Comparison of ENCODE assay signal across 20 mouse cellular contexts in the genomic region with DNA sequence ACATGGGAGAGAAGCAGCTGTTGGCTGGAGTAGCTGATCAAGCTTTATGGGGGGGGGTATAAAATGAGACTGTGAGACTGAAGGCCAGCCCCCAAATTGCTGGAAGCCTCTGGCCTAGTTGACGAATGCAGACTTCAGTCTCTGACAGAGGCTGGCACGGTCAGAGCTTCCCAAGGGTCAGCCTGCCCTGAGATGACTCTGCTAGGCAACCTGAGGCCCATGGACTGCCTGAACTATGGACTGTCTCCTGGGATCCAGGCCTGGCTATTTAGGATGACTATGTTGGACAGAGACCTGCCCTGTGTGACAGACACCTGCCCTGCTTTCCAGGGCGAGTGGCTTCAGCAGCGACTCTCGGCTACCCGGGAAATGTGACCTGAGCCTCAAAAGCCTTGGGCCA.
DNase-seq lines count a peak whose midpoint lies in the region; ATAC-seq lines count a peak whose summit lies in the region.
"Had no signal": no experiment of that assay in that cellular context is flagged by ENCODE, and none has a peak within 500 bp of the region (broad histone marks: within the 10 kb centered on the region; RNA-seq: fewer than 3 reads in every experiment).

No protein-coding gene starts in this region.

- H3K27ac ChIP-seq in hindbrain, embryonic 10.5 days: peak overlapping the region; percentile 59; the same call in 1 of the 2 replicates
- H3K27ac ChIP-seq in hindbrain, embryonic 11.5 days (ENCODE audit: low read depth, low read length): no peak overlapping the region
- 0 out of 2 replicates have a peak overlapping the region, but pooled peaks have one; percentile 9 for H3K27ac ChIP-seq in midbrain, embryonic 10.5 days (replicated peaks)
- H3K27ac ChIP-seq in midbrain, embryonic 11.5 days (ENCODE audit: low read depth, low read length): no peak overlapping the region
- peak overlapping the region; percentile 44; the same call in 1 of the 2 replicates for H3K27ac ChIP-seq in midbrain, embryonic 13.5 days
- H3K27ac ChIP-seq: forebrain, embryonic 13.5 days; limb, embryonic 10.5 days; midbrain, embryonic 12.5 days; neural tube, embryonic 12.5 days had no signal

- 0 out of 2 replicates have a peak, but pooled peaks cover 6% of the 10 kb centered on the region for H3K4me1 ChIP-seq in hindbrain, embryonic 10.5 days (replicated peaks)
- H3K4me1 ChIP-seq in hindbrain, embryonic 11.5 days (replicated peaks; ENCODE audit: control insufficient read depth, insufficient read depth, low read length): no peaks in the 10 kb centered on the region
- H3K4me1 ChIP-seq in midbrain, embryonic 10.5 days: peaks cover 16% of the 10 kb centered on the region
- no peaks in the 10 kb centered on the region for H3K4me1 ChIP-seq in midbrain, embryonic 11.5 days (ENCODE audit: control insufficient read depth, insufficient read depth, low read length)
- H3K4me1 ChIP-seq in midbrain, embryonic 13.5 days (replicated peaks): peaks cover 14% of the 10 kb centered on the region
- H3K4me1 ChIP-seq: midbrain, embryonic 12.5 days; neural tube, embryonic 12.5 days had no signal

- H3K36me3 ChIP-seq in hindbrain, embryonic 10.5 days: no peaks in the 10 kb centered on the region
- H3K36me3 ChIP-seq in hindbrain, embryonic 11.5 days (ENCODE audit: control insufficient read depth, insufficient read depth, low read length): no peaks in the 10 kb centered on the region
- H3K36me3 ChIP-seq in midbrain, embryonic 10.5 days: no peaks in the 10 kb centered on the region
- H3K36me3 ChIP-seq in midbrain, embryonic 11.5 days (ENCODE audit: control insufficient read depth, insufficient read depth, low read length): no peaks in the 10 kb centered on the region
- H3K36me3 ChIP-seq in midbrain, embryonic 13.5 days: 0 out of 2 replicates have a peak, but pooled peaks cover 5% of the 10 kb centered on the region
- H3K36me3 ChIP-seq: G1E; limb, embryonic 10.5 days; midbrain, embryonic 12.5 days; neural tube, embryonic 12.5 days had no signal

- H3K4me2 ChIP-seq in hindbrain, embryonic 11.5 days (replicated peaks; ENCODE audit: low read depth, low read length): no peak overlapping the region
- no peak overlapping the region for H3K4me2 ChIP-seq in midbrain, embryonic 11.5 days
- no peak overlapping the region for H3K4me2 ChIP-seq in midbrain, embryonic 13.5 days (replicated peaks)
- H3K4me2 ChIP-seq: forebrain, embryonic 13.5 days; heart, embryonic 11.5 days; liver, embryonic 11.5 days; midbrain, embryonic 12.5 days; neural tube, embryonic 12.5 days had no signal

- H3K4me3 ChIP-seq in hindbrain, embryonic 10.5 days: no peak overlapping the region
- no peak overlapping the region for H3K4me3 ChIP-seq in hindbrain, embryonic 11.5 days (ENCODE audit: low read depth, low read length)
- H3K4me3 ChIP-seq in midbrain, embryonic 10.5 days: no peak overlapping the region
- no peak overlapping the region for H3K4me3 ChIP-seq in midbrain, embryonic 11.5 days (ENCODE audit: low read depth, low read length)
- H3K4me3 ChIP-seq in midbrain, embryonic 13.5 days (replicated peaks): no peak overlapping the region
- H3K4me3 ChIP-seq: forebrain, embryonic 13.5 days; limb, embryonic 10.5 days; midbrain, embryonic 12.5 days; neural tube, embryonic 12.5 days had no signal

- H3K9ac ChIP-seq in hindbrain, embryonic 11.5 days (ENCODE audit: low read depth, low read length): no peak overlapping the region
- H3K9ac ChIP-seq in midbrain, embryonic 11.5 days (ENCODE audit: low read length): no peak overlapping the region
- no peak overlapping the region for H3K9ac ChIP-seq in midbrain, embryonic 13.5 days (replicated peaks)
- H3K9ac ChIP-seq: forebrain, embryonic 13.5 days; midbrain, embryonic 12.5 days; neural tube, embryonic 12.5 days had no signal

- H3K9me3 ChIP-seq in hindbrain, embryonic 10.5 days: no peaks in the 10 kb centered on the region
- no peaks in the 10 kb centered on the region for H3K9me3 ChIP-seq in hindbrain, embryonic 11.5 days (ENCODE audit: control insufficient read depth, low read length)
- no peaks in the 10 kb centered on the region for H3K9me3 ChIP-seq in midbrain, embryonic 10.5 days (replicated peaks)
- H3K9me3 ChIP-seq in midbrain, embryonic 11.5 days (ENCODE audit: control insufficient read depth, low read length): no peaks in the 10 kb centered on the region
- no peaks in the 10 kb centered on the region for H3K9me3 ChIP-seq in midbrain, embryonic 13.5 days
- H3K9me3 ChIP-seq: forebrain, embryonic 13.5 days; limb, embryonic 10.5 days; midbrain, embryonic 12.5 days; neural tube, embryonic 12.5 days had no signal

- 52% methylated on average over 6 of the region's 6 CpGs for WGBS in hindbrain, embryonic 10.5 days
- 68% methylated on average over 6 of the region's 6 CpGs for WGBS in hindbrain, embryonic 11.5 days
- WGBS in midbrain, embryonic 10.5 days: 60% methylated on average over 6 of the region's 6 CpGs
- 55% methylated on average over 6 of the region's 6 CpGs for WGBS in midbrain, embryonic 11.5 days
- 62% methylated on average over 6 of the region's 6 CpGs for WGBS in midbrain, embryonic 13.5 days

- H3K27me3 ChIP-seq in hindbrain, embryonic 10.5 days (ENCODE audit: insufficient read depth, poor library complexity, severe bottlenecking): no peaks in the 10 kb centered on the region
- no peaks in the 10 kb centered on the region for H3K27me3 ChIP-seq in hindbrain, embryonic 11.5 days (ENCODE audit: control insufficient read depth, insufficient read depth, low read length)
- H3K27me3 ChIP-seq in midbrain, embryonic 10.5 days (ENCODE audit: low read depth, poor library complexity, severe bottlenecking): no peaks in the 10 kb centered on the region
- H3K27me3 ChIP-seq in midbrain, embryonic 11.5 days (ENCODE audit: control insufficient read depth, insufficient read depth, low read length): no peaks in the 10 kb centered on the region
- H3K27me3 ChIP-seq in midbrain, embryonic 13.5 days: no peaks in the 10 kb centered on the region
- H3K27me3 ChIP-seq: forebrain, embryonic 13.5 days; midbrain, embryonic 12.5 days; neural tube, embryonic 12.5 days had no signal

- ATAC-seq in hindbrain, embryonic 11.5 days (ENCODE audit: low FRiP score): no peak
- no peak for ATAC-seq in midbrain, embryonic 11.5 days (ENCODE audit: low FRiP score)
- no peak for ATAC-seq in midbrain, embryonic 13.5 days
- ATAC-seq: CD4-positive, CD25-positive, alpha-beta regulatory T cell, adult 4 months; intestine, postnatal 0 days had no signal

- DNase-seq in hindbrain, embryonic 10.5 days (ENCODE audit: low spot score): no peak
- DNase-seq in hindbrain, embryonic 11.5 days (ENCODE audit: low spot score): no peak
- DNase-seq in midbrain, embryonic 10.5 days (ENCODE audit: low spot score): no peak
- DNase-seq in midbrain, embryonic 11.5 days (ENCODE audit: low spot score, missing footprints): no peak
- DNase-seq in heart, adult 8-10 months (ENCODE audit: low spot score): no peak
- DNase-seq in embryo, embryonic 10 days (ENCODE audit: low spot score): no peak
- DNase-seq: heart, postnatal 14 days; lung, adult 2 months; lung, postnatal 4 days; spleen, adult 18-20 months had no signal

Comparison
In these comparisons a context has a peak if more than half of its experiments do, and no peak if none do; other contexts are left out.
1. H3K27ac ChIP-seq: peak in hindbrain, embryonic 10.5 days (single experiment), midbrain, embryonic 10.5 days (single experiment) and midbrain, embryonic 13.5 days (single experiment); none in hindbrain, embryonic 11.5 days (single experiment) and midbrain, embryonic 11.5 days (single experiment).